Mouse (Mus musculus) layer of hippocampus, postnatal 14 days (tissue): ENCODE results near the gene Lsm12. TPM values are rescaled to one million over a fixed set of nuclear protein-coding genes. Genes with fewer than 3 reads are reported as not detected.
"Not testable (repeated sequence)": the region's sequence is repeated elsewhere in the genome, so short reads cannot be mapped to it uniquely, and the experiment has no call there.

Experiments
- DNase-seq, 2 experiments: peaks; one replicate each; pipeline ENCODE4 v3.0.0; 2021 to 2022; ENCODE audit warnings: low spot score in 2 of 2, mixed read lengths in 1 of 2
- total RNA-seq, 2 experiments: library from RNA; stranded (reverse); gene quantifications; 2 replicates each; pipeline ENCODE4 v1.2.3; 2021

Lsm12 gene
- total RNA-seq, 2 experiments from 2014 or later, result 65.9 to 72.8 TPM

GRCm38 (mm10) chr11:102188980-102189379, 3.9 kb upstream of the Lsm12 start:
- no peak for DNase-seq

DNA sequence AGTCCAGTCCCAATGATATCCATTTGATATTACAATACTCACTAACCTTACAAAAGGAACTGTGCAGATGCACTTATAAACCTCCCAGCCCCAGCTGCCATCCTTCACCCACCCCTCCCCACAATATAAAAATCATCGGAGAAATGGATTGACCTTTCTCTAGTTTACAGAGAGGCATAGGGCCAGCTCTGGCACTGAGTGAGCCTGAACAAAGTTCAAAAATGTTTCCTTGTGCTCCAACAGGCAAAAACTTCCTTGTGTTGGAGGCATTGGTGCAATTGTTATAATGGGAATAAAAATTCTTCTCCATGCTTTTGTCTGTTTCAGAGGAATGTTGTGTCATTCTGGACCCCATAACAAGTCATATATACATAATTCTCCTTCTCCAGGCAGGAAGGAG, 1.1 kb upstream of the Lsm12 start:
- DNase-seq, result no peak

- no peak for DNase-seq
Measured at GRCm38 (mm10) chr11:102185677-102186076, 581 bp upstream of the Lsm12 start.

- no peak for DNase-seq
Measured at GRCm38 (mm10) chr11:102184253-102184645, 847 bp downstream of the Lsm12 start.

GRCm38 (mm10) chr11:102179836-102180235, 5.3 kb downstream of the Lsm12 start:
- no peak for DNase-seq

DNA sequence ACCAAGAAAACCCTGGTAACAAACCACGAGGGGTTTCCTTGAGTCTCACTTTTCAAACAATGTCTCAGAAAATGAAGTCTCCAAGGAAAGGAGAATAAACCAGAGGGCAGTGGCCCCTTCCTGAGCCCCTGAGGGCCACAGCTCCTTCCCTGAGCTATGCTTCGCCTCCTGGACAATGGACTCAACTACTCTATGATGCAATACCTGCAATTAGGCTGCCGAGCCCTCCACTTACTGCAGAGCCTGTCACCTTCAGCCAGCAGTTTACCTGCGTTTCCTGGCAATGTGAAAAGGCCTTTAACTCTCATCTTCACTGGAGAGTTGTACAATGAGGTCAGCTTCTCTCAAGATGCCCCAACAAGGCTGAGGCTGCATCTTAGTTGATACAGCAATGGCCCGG, 16.4 kb downstream of the Lsm12 start:
- no peak for DNase-seq

DNA sequence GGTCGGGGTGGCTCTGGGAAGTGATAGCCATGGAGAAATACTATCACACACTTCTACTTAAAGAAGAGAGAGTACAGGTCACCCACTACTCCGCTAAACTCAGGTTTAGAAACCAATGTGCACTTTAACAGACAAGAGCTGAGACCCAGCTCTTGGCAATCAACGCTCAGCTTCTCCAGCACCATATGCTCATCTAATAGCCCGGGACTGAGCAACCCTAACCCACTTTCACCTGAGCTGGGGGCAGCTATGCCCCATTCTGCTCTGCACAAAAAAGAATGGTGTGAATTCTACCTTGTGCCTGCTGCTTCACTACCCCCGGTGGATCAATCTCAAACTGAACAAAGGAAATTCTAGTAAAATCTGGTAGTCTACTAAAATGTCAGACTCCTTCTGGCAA, 17.6 kb downstream of the Lsm12 start:
- no peak for DNase-seq

GRCm38 (mm10) chr11:102165971-102166722, 18.9 kb downstream of the Lsm12 start:
- DNase-seq, result peak; percentile 38 to 69

GRCm38 (mm10) chr11:102159781-102160180, 25.3 kb downstream of the Lsm12 start:
- no peak for DNase-seq

DNA sequence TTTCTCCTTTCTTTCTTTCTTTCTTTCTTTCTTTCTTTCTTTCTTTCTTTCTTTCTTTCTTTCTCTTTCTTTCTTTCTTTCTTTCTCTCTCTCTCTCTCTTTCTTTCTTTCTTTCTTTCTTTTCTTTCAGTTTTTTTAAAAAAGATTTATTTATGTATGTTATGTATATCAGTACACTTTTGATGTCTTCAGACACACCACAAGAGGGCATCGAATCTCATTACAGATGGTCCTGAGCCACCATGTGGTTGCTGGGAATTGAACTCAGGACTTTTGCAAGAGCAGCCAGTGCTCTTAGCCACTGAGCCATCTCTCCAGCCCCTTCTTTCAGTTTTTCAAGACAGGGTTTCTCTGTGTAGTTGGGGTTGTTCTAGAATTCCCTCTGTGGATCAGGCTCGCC, 27.1 kb downstream of the Lsm12 start:
- DNase-seq, result not testable (repeated sequence)

- DNase-seq, result no peak
Measured at GRCm38 (mm10) chr11:102156786-102157089, 28.4 kb downstream of the Lsm12 start.

GRCm38 (mm10) chr11:102156039-102156785, 28.9 kb downstream of the Lsm12 start, which contains the start of gene Tmem101:
Gene Tmem101, minus strand, starts transcription at chr11:102156404.
- DNase-seq, result peak; percentile 88 to 95

DNA sequence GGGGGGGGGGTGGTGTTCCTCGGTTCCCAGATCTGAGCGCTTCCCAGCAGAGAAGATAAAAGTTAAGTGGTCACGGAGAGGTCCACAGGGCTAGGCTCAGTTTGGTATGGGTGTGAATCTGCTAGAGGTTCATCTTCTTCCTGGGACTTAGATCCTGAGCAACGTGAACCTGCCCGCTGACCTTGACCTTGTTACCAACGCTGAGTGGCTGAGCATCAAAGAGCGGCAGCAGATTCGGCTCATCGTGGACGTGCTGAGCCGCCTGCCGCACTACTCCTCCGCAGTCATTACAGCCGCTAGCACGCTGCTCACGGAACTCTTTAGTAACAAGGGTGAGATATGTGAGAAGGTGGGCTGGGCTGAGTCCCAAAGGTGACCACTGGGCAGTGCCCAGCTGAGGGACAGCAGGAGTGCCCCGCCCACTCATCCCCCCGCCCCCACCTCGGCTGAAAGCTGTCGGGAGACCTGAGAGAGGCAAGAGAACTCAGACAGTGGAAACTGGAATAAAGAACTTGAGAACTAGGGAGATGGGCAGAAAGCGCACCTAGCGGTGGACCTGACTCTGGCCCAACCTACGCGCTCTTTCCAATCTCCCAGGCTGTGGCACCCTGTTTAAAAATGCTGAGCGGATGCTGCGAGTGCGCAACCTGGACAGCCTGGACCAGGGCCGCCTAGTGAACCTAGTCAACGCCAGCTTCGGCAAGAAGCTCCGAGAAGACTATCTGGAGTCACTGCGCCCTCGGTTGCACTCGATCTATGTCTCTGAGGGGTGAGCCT, 37.7 kb downstream of the Lsm12 start:
- DNase-seq, result no peak

DNA sequence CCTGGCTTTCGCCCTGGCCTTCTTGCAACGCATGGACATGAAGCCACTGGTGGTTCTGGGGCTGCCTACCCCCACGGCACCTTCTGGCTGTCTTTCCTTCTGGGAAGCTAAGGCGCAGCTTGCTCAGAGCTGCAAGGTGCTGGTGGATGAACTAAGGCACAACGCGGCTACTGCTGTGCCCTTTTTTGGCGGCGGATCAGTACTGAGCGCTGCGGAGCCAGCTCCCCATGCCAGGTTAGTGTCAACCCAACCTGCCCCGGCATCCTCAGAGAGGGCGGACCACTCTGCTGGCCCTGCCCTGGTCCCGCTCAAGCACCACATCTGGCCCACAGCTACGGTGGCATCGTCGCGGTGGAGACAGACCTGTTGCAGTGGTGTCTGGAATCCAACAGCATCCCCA, 38.6 kb downstream of the Lsm12 start:
- DNase-seq, result no peak

GRCm38 (mm10) chr11:102146005-102146404, 39.1 kb downstream of the Lsm12 start:
- no peak for DNase-seq

DNA sequence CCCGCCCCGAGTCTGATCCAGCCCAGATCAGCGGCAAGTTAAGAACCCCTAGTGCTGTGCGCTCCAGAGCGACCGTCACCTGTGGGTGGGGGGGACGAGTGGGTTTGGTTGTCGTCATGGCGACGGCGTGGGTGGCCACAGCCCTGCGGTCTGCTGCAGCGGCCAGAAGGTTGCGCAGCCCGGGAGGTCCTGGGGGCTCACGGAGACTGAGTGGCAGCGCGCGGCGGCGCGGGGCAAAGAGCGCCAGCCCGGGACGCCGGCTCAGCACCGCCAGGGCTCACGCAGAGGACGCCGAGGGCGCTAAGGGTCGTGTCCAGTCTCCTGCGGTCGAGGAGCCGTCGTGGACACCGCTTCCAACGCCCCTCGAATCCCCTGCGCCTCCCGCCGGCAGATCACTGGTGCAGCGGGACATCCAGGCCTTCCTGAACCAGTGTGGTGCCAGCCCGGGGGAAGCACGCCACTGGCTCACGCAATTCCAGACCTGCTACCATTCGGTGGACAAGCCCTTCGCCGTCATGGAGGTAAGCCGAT, 39.6 kb downstream of the Lsm12 start, which contains the start of gene Nags:
Gene Nags (plus strand): TSS at position 43 of the 531 bp plus-strand sequence.
- DNase-seq, result no peak

DNA sequence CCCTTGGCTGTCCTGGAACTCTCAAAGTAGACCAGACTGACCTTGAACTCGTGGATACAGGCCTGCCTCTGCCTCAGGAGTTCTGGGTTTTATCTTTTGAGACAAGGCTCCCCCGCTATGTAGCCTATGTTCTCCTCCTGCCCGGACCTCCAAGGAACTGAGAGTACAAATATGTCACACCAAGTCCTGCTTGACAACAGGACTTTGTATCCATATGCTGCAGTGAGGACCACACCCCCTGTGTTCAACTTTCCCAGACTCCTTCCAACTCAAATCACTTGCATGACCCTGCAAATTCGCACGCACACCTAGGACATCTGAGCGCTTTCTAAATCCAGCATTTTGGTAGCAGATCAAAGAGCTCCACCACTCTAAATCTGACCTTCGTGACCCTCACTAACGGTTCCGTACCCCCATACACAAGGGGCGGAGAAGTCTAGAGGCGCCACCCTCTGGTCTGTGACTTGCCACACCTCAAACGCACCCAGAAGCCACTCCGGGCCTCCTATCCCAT, 40.1 kb downstream of the Lsm12 start:
- no peak for DNase-seq

- DNase-seq, result no peak
Measured at GRCm38 (mm10) chr11:102142355-102142754, 42.7 kb downstream of the Lsm12 start.

GRCm38 (mm10) chr11:102140508-102140907, 44.6 kb downstream of the Lsm12 start:
- peak; percentile 64 to 69 for DNase-seq

DNA sequence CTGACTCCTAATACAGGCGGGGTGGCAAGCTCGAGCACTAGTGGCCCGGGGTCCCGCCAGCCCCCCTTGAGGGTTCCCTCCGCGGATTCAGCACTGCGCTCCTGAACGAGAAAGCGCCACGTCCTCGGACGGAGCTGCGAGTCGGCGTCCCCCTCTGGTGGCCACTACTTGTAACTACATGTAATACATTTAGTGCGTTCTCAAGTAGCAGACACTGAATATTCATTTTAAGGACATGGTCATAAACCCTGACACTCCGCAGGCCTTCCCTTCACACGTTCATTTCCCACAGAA, 46.7 kb downstream of the Lsm12 start:
- DNase-seq, result peak; percentile 66 to 69

- DNase-seq, result no peak
Measured at GRCm38 (mm10) chr11:102137625-102138446, 47.3 kb downstream of the Lsm12 start.
